Mouse (Mus musculus) mouse trophoblast stem cell (cell line): ENCODE results near the gene Rwdd3.

Source experiments
- in situ Hi-C, 2 experiments: fragments of 300-500 bp; cut with MseI, MboI; formaldehyde crosslinking; loops; 2 replicates in 1 of 2; 3 replicates in 1 of 2; pipeline ENCODE4 v1.15.1; 2025

The Rwdd3 gene

GRCm38 (mm10) chr3:121161661-121162060 lies 9.8 kb downstream of the Rwdd3 start:
- in situ Hi-C loops, result loop anchor here (25.0 kb wide), 2 partner anchors 326 to 351 kb away; no protein-coding TSS in a partner anchor

GRCm38 (mm10) chr3:121160424-121160823 lies 11.1 kb downstream of the Rwdd3 start:
- in situ Hi-C loops, result loop anchor here (25.0 kb wide), 2 partner anchors 327 to 352 kb away; no protein-coding TSS in a partner anchor

- in situ Hi-C loops, result loop anchor here (25.0 kb wide), 2 partner anchors 328 to 353 kb away; no protein-coding TSS in a partner anchor
Measured at GRCm38 (mm10) chr3:121159566-121159965, 11.9 kb downstream of the Rwdd3 start.

- in situ Hi-C loops, result loop anchor here (25.0 kb wide), 2 partner anchors 328 to 353 kb away; no protein-coding TSS in a partner anchor
Measured at GRCm38 (mm10) chr3:121158901-121159351, 12.6 kb downstream of the Rwdd3 start.

GRCm38 (mm10) chr3:121157546-121158330 lies 13.8 kb downstream of the Rwdd3 start:
- in situ Hi-C loops, result loop anchor here (25.0 kb wide), 2 partner anchors 330 to 355 kb away; no protein-coding TSS in a partner anchor

GRCm38 (mm10) chr3:121156451-121157186 lies 14.9 kb downstream of the Rwdd3 start:
- in situ Hi-C loops, result loop anchor here (25.0 kb wide), 2 partner anchors 331 to 356 kb away; no protein-coding TSS in a partner anchor

GRCm38 (mm10) chr3:121156043-121156442 lies 15.5 kb downstream of the Rwdd3 start:
- in situ Hi-C loops, result loop anchor here (25.0 kb wide), 2 partner anchors 331 to 356 kb away; no protein-coding TSS in a partner anchor

GRCm38 (mm10) chr3:121133937-121134336 lies 37.6 kb downstream of the Rwdd3 start:
- in situ Hi-C loops, result no loop called here

GRCm38 (mm10) chr3:121133039-121133438 lies 38.5 kb downstream of the Rwdd3 start:
- in situ Hi-C loops, result no loop called here

- in situ Hi-C loops, result no loop called here
Measured at GRCm38 (mm10) chr3:121127171-121127570, 44.3 kb downstream of the Rwdd3 start.

- in situ Hi-C loops, result no loop called here
Measured at GRCm38 (mm10) chr3:121126476-121126875, 45.0 kb downstream of the Rwdd3 start.

- in situ Hi-C loops, result no loop called here
Measured at GRCm38 (mm10) chr3:121121072-121121471, 50.4 kb downstream of the Rwdd3 start.

- in situ Hi-C loops, result no loop called here
Measured at GRCm38 (mm10) chr3:121116590-121116989, 54.9 kb downstream of the Rwdd3 start.

- in situ Hi-C loops, result no loop called here
Measured at GRCm38 (mm10) chr3:121116067-121116466, 55.4 kb downstream of the Rwdd3 start.

GRCm38 (mm10) chr3:121111068-121111467 lies 60.4 kb downstream of the Rwdd3 start:
- in situ Hi-C loops, result no loop called here

- in situ Hi-C loops, result no loop called here
Measured at GRCm38 (mm10) chr3:121110430-121110829, 61.1 kb downstream of the Rwdd3 start.

- in situ Hi-C loops, result no loop called here
Measured at GRCm38 (mm10) chr3:121107481-121107880, 64.0 kb downstream of the Rwdd3 start.

- in situ Hi-C loops, result no loop called here
Measured at GRCm38 (mm10) chr3:121105408-121105708, 66.1 kb downstream of the Rwdd3 start.
